Mouse (Mus musculus) ES-Bruce4 (cell line): ENCODE measurements around the gene Cdc37l1. TPM values are rescaled to one million over a fixed set of nuclear protein-coding genes. Genes with fewer than 3 reads are reported as not detected.
A peak's percentile ranks its signal among the peaks of the same experiment; 100 is the strongest.

Experiments used
- H3K27ac ChIP-seq: 2 replicates; pipeline ENCODE4 v1.5.1; 2012; ENCODE audit warnings: low read length, inconsistent platforms; ENCODE audit not compliant: insufficient read depth
- H3K27me3 ChIP-seq: 2 replicates; pipeline ENCODE4 v1.6.1; 2012; ENCODE audit warnings: mild to moderate bottlenecking, low read length, inconsistent platforms; ENCODE audit not compliant: control insufficient read depth, poor library complexity, insufficient read depth, severe bottlenecking
- H3K36me3 ChIP-seq: 2 replicates; pipeline ENCODE4 v1.6.1; 2012; ENCODE audit warnings: inconsistent platforms, mild to moderate bottlenecking, low read length, moderate library complexity; ENCODE audit not compliant: control insufficient read depth, poor library complexity, insufficient read depth, severe bottlenecking
- H3K4me1 ChIP-seq: one replicate; pipeline ENCODE4 v1.8.1; 2011; ENCODE audit warnings: low read length; ENCODE audit not compliant: control insufficient read depth, insufficient read depth
- H3K4me3 ChIP-seq: 2 replicates; pipeline ENCODE4 v1.5.1; 2011; ENCODE audit warnings: low read depth, mild to moderate bottlenecking, low read length
- H3K9ac ChIP-seq: 2 replicates; pipeline ENCODE4 v1.6.1; 2012; ENCODE audit warnings: low read depth, mild to moderate bottlenecking, inconsistent platforms; ENCODE audit not compliant: poor library complexity, severe bottlenecking
- H3K9me3 ChIP-seq: replicated peaks from 2 replicates; pipeline ENCODE4 v1.6.1; 2012; ENCODE audit warnings: mild to moderate bottlenecking, low read length, inconsistent platforms; ENCODE audit not compliant: control insufficient read depth, poor library complexity, insufficient read depth, severe bottlenecking
- CTCF ChIP-seq: IDR thresholded peaks from one replicate; pipeline ENCODE4 v1.8.1; 2011; ENCODE audit warnings: low read depth, low read length
- EP300 ChIP-seq: IDR thresholded peaks from 2 replicates; pipeline ENCODE4 v1.6.1; 2011; ENCODE audit warnings: low read depth, low read length; ENCODE audit not compliant: insufficient read depth
- POLR2A ChIP-seq: IDR thresholded peaks from one replicate; pipeline ENCODE4 v1.8.1; 2011; ENCODE audit warnings: low read length; ENCODE audit not compliant: insufficient read depth
- polyA plus RNA-seq: library from polyadenylated mRNA; stranded (reverse); fragments of >200 nt; gene quantifications from 2 replicates; pipeline ENCODE4 v1.2.4, GENCODE M21; 2011; ENCODE audit warnings: low read depth; ENCODE audit not compliant: missing spikeins, insufficient read depth, insufficient read length

The Cdc37l1 gene
- polyA plus RNA-seq, 1 experiment = 58.9 TPM

- no peak for TF ChIP-seq EP300
- no peak for TF ChIP-seq POLR2A
- no peak for TF ChIP-seq CTCF
- no peaks in the 10 kb centered on the region for H3K9me3 ChIP-seq
- no peaks in the 10 kb centered on the region; the same call in 1 of the 2 replicates for H3K27me3 ChIP-seq
- H3K36me3 ChIP-seq = no peaks in the 10 kb centered on the region
- H3K27ac ChIP-seq = no peak overlapping the region
- no peak overlapping the region for H3K9ac ChIP-seq
- no peak overlapping the region for H3K4me3 ChIP-seq
- no peaks in the 10 kb centered on the region for H3K4me1 ChIP-seq
Observed at GRCm38 (mm10) chr19:28963513-28963841, 26.7 kb upstream of the Cdc37l1 start.

- no peak within 1 kb of the TSS for H3K27ac ChIP-seq
- H3K9ac ChIP-seq = peak within 1 kb of the TSS; percentile 85
- H3K27me3 ChIP-seq = no peaks in the 10 kb centered on the region; the same call in 1 of the 2 replicates
- TF ChIP-seq EP300 = peak; percentile 63; the same call in 1 of the 2 replicates
- TF ChIP-seq POLR2A = no peak
- peak; percentile 47 for TF ChIP-seq CTCF
- no peaks in the 10 kb centered on the region for H3K36me3 ChIP-seq
- H3K4me3 ChIP-seq = peak within 1 kb of the TSS; percentile 74
- H3K9me3 ChIP-seq = no peaks in the 10 kb centered on the region
- no peaks in the 10 kb centered on the region for H3K4me1 ChIP-seq
Observed at GRCm38 (mm10) chr19:28963842-28964551, 26.2 kb upstream of the Cdc37l1 start, which contains the start of gene Plpp6. TSS of gene Plpp6 (plus strand) at chr19:28963953.

- Histone ChIP-seq H3K4me3 (peak overlapping the region; percentile 74), H3K36me3 (no peaks in the 10 kb centered on the region), H3K27me3 (no peaks in the 10 kb centered on the region; the same call in 1 of the 2 replicates), H3K4me1 (no peaks in the 10 kb centered on the region), H3K9me3 (no peaks in the 10 kb centered on the region), H3K9ac (peak overlapping the region; percentile 85; the same call in 1 of the 2 replicates), H3K27ac (no peak overlapping the region)
- TF ChIP-seq POLR2A (no peak), CTCF (no peak), EP300 (no peak)
Observed at GRCm38 (mm10) chr19:28964552-28964903, 25.6 kb upstream of the Cdc37l1 start.

GRCm38 (mm10) chr19:28967652-28968051 is 22.5 kb upstream of the Cdc37l1 start, which contains the start of gene 4430402I18Rik:
TSS of gene 4430402I18Rik (minus strand) at chr19:28967800.
- Histone ChIP-seq H3K27me3 (no peaks in the 10 kb centered on the region; the same call in 1 of the 2 replicates), H3K9me3 (no peaks in the 10 kb centered on the region), H3K4me3 (no peak within 1 kb of the TSS), H3K4me1 (no peaks in the 10 kb centered on the region), H3K9ac (no peak within 1 kb of the TSS), H3K27ac (no peak within 1 kb of the TSS), H3K36me3 (no peaks in the 10 kb centered on the region)
- TF ChIP-seq CTCF = no peak
- no peak for TF ChIP-seq POLR2A

GRCm38 (mm10) chr19:28968178-28968577 is 22.0 kb upstream of the Cdc37l1 start:
- Histone ChIP-seq H3K27me3 (no peaks in the 10 kb centered on the region; the same call in 1 of the 2 replicates), H3K36me3 (no peaks in the 10 kb centered on the region), H3K27ac (no peak overlapping the region), H3K4me1 (no peaks in the 10 kb centered on the region), H3K9ac (no peak overlapping the region), H3K4me3 (no peak overlapping the region), H3K9me3 (no peaks in the 10 kb centered on the region)
- TF ChIP-seq CTCF (no peak), EP300 (no peak), POLR2A (no peak)

- Histone ChIP-seq H3K27ac (no peak overlapping the region), H3K27me3 (peaks cover 2% of the 10 kb centered on the region), H3K4me3 (no peak overlapping the region), H3K36me3 (no peaks in the 10 kb centered on the region), H3K9me3 (no peaks in the 10 kb centered on the region), H3K4me1 (no peaks in the 10 kb centered on the region), H3K9ac (no peak overlapping the region)
- TF ChIP-seq EP300 (no peak), POLR2A (no peak)
Observed at GRCm38 (mm10) chr19:28969231-28969630, 20.9 kb upstream of the Cdc37l1 start.
